Mouse (Mus musculus) lung, adult 2 months (tissue): ENCODE data around the gene Dag1. TPM values are rescaled to one million over a fixed set of nuclear protein-coding genes. Genes with fewer than 3 reads are reported as not detected.
"Not testable (repeated sequence)": the region's sequence is repeated elsewhere in the genome, so short reads cannot be mapped to it uniquely, and the experiment has no call there.

Source experiments
- DNase-seq: peaks from one replicate; pipeline ENCODE4 v3.0.0; 2022
- H3K4me1 ChIP-seq: fragments of 200-500 bp; 2 replicates; pipeline ENCODE4 v1.6.1; 2011; ENCODE audit warnings: low read length; ENCODE audit not compliant: control insufficient read depth, insufficient read depth
- H3K4me3 ChIP-seq: fragments of 200-500 bp; replicated peaks from 2 replicates; pipeline ENCODE3; 2011; ENCODE audit warnings: low read depth, mild to moderate bottlenecking, control low read depth, low read length; ENCODE audit errors: extremely low read depth
- CTCF ChIP-seq: fragments of 200-500 bp; IDR thresholded peaks from 2 replicates; pipeline ENCODE4 v1.5.1; 2011; ENCODE audit warnings: mild to moderate bottlenecking, low read length, control low read depth; ENCODE audit not compliant: insufficient read depth
- POLR2A ChIP-seq: fragments of 200-500 bp; IDR thresholded peaks from 2 replicates; pipeline ENCODE4 v1.6.1; 2011; ENCODE audit warnings: low read depth, mild to moderate bottlenecking, control low read depth, low read length, borderline replicate concordance; ENCODE audit errors: extremely low read depth
- WGBS: fragments of 180-500 bp; shearing (Covaris S2); methylation state at CpG from one replicate; pipeline ENCODE4 v1.1.7; 2018; 5-methylcytosine and 5-hydroxymethylcytosine counted together
- polyA plus RNA-seq: library from polyadenylated mRNA; depleted of rRNA; stranded (reverse); fragments of >200 nt; gene quantifications from 2 replicates; pipeline ENCODE4 v1.2.3, GENCODE M21; 2012

Gene Dag1
- polyA plus RNA-seq, 1 experiment, result 170 TPM

DNA sequence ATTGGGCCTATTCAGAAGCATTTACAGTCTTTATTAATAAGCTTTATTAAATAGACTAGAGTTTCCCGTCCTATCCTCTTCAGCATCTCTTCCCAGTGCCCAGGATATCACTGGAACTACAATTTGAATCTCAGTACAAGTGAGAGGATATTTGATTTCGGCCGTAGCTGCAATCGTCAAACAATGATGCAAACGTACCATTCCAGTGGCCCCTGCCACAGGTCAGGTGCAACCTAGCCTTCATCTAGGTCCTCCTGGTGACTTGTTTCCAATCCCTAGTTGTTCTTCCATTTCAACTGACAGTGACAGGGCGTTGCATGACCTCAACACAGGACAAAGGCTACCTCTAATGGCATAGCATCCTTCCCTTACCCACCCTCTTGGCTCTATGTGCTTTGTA is 27.0 kb upstream of the Dag1 start:
- WGBS, result 32% methylated on average over 6 of the region's 6 CpGs
- peak overlapping the region; percentile 96 for H3K4me3 ChIP-seq

DNA sequence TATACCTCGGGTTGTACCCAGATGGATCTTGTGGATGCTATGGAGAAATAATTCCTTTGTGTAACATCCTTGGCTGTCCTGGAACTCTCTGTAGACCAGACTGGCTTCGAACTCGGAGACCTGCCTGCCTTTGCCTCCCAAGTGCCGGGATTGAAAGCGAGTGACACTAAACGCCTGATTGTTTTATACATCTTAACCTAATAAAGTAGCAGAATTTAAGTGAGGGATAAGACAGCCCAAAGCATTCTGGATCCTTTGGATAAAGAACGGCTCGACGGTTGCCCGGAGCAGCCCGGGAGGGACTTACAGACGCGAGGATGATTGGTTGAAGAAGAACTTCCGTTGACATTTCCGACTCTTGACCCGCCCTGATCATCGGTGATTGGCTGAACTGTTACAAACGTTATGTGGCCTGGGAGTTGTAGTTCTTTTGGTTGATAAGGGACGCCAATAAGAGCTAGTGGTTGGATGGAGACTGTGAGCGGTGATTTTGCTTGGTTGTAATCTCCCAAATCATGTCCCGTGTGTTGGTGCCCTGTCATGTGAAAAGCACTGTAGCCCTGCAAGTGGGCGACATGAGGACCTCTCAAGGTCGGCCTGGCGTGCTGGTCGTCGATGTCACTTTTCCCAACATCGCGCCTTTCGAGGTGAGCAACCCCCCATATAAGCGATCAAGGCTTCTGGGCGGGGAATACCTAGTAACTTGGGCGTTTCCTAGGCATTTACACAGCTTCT is 26.4 kb upstream of the Dag1 start, which contains the start of gene Nicn1:
Nicn1 (plus strand) TSS at position 414 of the 735 bp plus-strand sequence.
- under 1% methylated on average over 32 of the region's 32 CpGs for WGBS
- TF ChIP-seq POLR2A (peak; percentile 52; the same call in 1 of the 2 replicates), CTCF (no peak)
- peak; percentile 87 for DNase-seq
- Histone ChIP-seq H3K4me1 (peaks cover 6% of the 10 kb centered on the region), H3K4me3 (peak within 1 kb of the TSS; percentile 96)

More for the DNA sequence above, 27.0 kb upstream of the Dag1 start:
- no peak for DNase-seq
- peaks cover 6% of the 10 kb centered on the region for H3K4me1 ChIP-seq
- no peak for TF ChIP-seq CTCF
- no peak for TF ChIP-seq POLR2A

- DNase-seq, result no peak
- H3K4me1 ChIP-seq, result peaks cover 6% of the 10 kb centered on the region
Measured at GRCm38 (mm10) chr9:108289347-108289746, 25.6 kb upstream of the Dag1 start.

GRCm38 (mm10) chr9:108287526-108288238 is 23.9 kb upstream of the Dag1 start:
- 62% methylated on average over 6 of the region's 6 CpGs for WGBS
- DNase-seq, result not testable (repeated sequence)

More at GRCm38 (mm10) chr9:108289347-108289746, 25.6 kb upstream of the Dag1 start:
- TF ChIP-seq POLR2A (no peak), CTCF (no peak)
- H3K4me3 ChIP-seq, result no peak overlapping the region
- 59% methylated on average over 2 of the region's 2 CpGs for WGBS

DNA sequence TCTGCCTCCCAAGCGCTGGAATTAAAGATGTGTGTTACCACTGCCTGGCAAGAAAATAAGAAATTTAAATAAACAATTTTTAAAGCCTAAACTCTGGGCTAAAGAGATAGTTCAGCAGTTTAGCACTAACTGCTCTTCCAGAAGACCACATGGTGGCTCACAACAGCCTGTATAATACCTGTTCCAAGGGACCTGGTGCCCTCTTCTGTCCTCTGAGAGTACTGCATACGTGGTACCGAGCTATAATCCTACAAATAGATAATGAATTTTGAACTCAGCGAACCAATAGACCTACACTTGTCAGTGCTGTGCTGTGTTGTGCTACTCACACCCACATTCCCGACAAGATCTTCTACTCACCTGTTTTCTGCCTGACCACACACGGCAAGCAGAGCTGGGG is 20.7 kb upstream of the Dag1 start:
- Histone ChIP-seq H3K4me1 (peaks cover 8% of the 10 kb centered on the region), H3K4me3 (no peak overlapping the region)
- no peak for TF ChIP-seq POLR2A
- TF ChIP-seq CTCF, result peak; percentile 65
- WGBS, result 7% methylated on average over 6 of the region's 6 CpGs
- peak; percentile 68 for DNase-seq

More at GRCm38 (mm10) chr9:108287526-108288238, 23.9 kb upstream of the Dag1 start:
- H3K4me1 ChIP-seq, H3K4me3 ChIP-seq: not testable (repeated sequence)

- Histone ChIP-seq H3K4me3 (no peak overlapping the region), H3K4me1 (peaks cover 8% of the 10 kb centered on the region)
- WGBS, result 11% methylated on average over 8 of the region's 8 CpGs
- DNase-seq, result peak; percentile 60
- TF ChIP-seq CTCF, result no peak
- 0 out of 2 replicates have a peak, but pooled peaks have one; percentile 50 for TF ChIP-seq POLR2A
Measured at GRCm38 (mm10) chr9:108280071-108280828, 16.5 kb upstream of the Dag1 start.

- no peak overlapping the region for H3K4me3 ChIP-seq
- TF ChIP-seq POLR2A (no peak), CTCF (peak; percentile 55)
- WGBS, result 65% methylated on average over 10 of the region's 10 CpGs
- H3K4me1 ChIP-seq, result peaks cover 13% of the 10 kb centered on the region
- DNase-seq, result no peak
Measured at GRCm38 (mm10) chr9:108278697-108279450, 15.1 kb upstream of the Dag1 start.

GRCm38 (mm10) chr9:108275331-108275659 is 11.5 kb upstream of the Dag1 start:
- no peak overlapping the region for H3K4me3 ChIP-seq
- H3K4me1 ChIP-seq, result peaks cover 12% of the 10 kb centered on the region
- WGBS, result 25% methylated on average over 6 of the region's 6 CpGs
- TF ChIP-seq CTCF (no peak), POLR2A (no peak)
- DNase-seq, result peak; percentile 75
